Comparison of ENCODE assay signal across 8 mouse cellular contexts in genomic region chr19:32487595-32488255, GRCm38 (mm10). TPM values are rescaled to one million over a fixed set of nuclear protein-coding genes. Genes with fewer than 3 reads are reported as not detected.
DNase-seq lines count a peak whose midpoint lies in the region; ATAC-seq and TF ChIP-seq lines count a peak whose summit lies in the region.

No protein-coding gene starts in this region.

- 54% methylated on average over 8 of the region's 8 CpGs for WGBS in heart, embryonic 10.5 days
- WGBS in bone marrow, adult 2 months, result 51% methylated on average over 8 of the region's 8 CpGs
- WGBS in hindbrain, embryonic 12.5 days, result 86% methylated on average over 8 of the region's 8 CpGs

- H3K4me2 ChIP-seq in hindbrain, embryonic 12.5 days (replicated peaks), result peak overlapping the region; percentile 76; the same call in 1 of the 2 replicates

- no peak overlapping the region for H3K9ac ChIP-seq in hindbrain, embryonic 12.5 days

- no peak for ATAC-seq in hindbrain, embryonic 12.5 days (ENCODE audit: low FRiP score)
- ATAC-seq in megakaryocyte-erythroid progenitor cell, adult 5-6 weeks (replicated peaks; ENCODE audit: low FRiP score, low TSS enrichment, poor library complexity, severe bottlenecking), result 0 out of 2 replicates have a peak, but pooled peaks have one; percentile 31

- no peak for DNase-seq in heart, embryonic 10.5 days (ENCODE audit: low spot score)
- DNase-seq in heart, adult 11 months, result no peak
- no peak for DNase-seq in gastrocnemius, postnatal 14 days
- DNase-seq in gastrocnemius, adult 2 months, result no peak
- no peak for DNase-seq in cerebellum, postnatal 10 days

- TF ChIP-seq POLR2A in bone marrow, adult 2 months (IDR thresholded peaks at IDR 0.05; ENCODE audit: borderline replicate concordance, control insufficient read depth, low read depth, low read length), result no peak

- H3K4me3 ChIP-seq in heart, embryonic 10.5 days, result peak overlapping the region; percentile 83
- H3K4me3 ChIP-seq in bone marrow, adult 2 months (replicated peaks; ENCODE audit: control insufficient read depth, low read depth, low read length), result peak overlapping the region; percentile 87
- peak overlapping the region; percentile 70; the same call in 1 of the 2 replicates for H3K4me3 ChIP-seq in hindbrain, embryonic 12.5 days
- no peak overlapping the region for H3K4me3 ChIP-seq in gastrocnemius, adult 2 months

- no peaks in the 10 kb centered on the region for H3K9me3 ChIP-seq in heart, embryonic 10.5 days
- H3K9me3 ChIP-seq in hindbrain, embryonic 12.5 days (replicated peaks), result no peaks in the 10 kb centered on the region

- H3K27ac ChIP-seq in heart, embryonic 10.5 days, result no peak overlapping the region
- no peak overlapping the region; the same call in 1 of the 2 replicates for H3K27ac ChIP-seq in bone marrow, adult 2 months (ENCODE audit: control insufficient read depth, insufficient read depth, low read depth, low read length, poor library complexity)
- no peak overlapping the region for H3K27ac ChIP-seq in hindbrain, embryonic 12.5 days
- H3K27ac ChIP-seq in gastrocnemius, adult 2 months, result no peak overlapping the region

- no peaks in the 10 kb centered on the region for H3K27me3 ChIP-seq in heart, embryonic 10.5 days (ENCODE audit: insufficient read depth, poor library complexity, severe bottlenecking)
- H3K27me3 ChIP-seq in hindbrain, embryonic 12.5 days, result no peaks in the 10 kb centered on the region

- peaks cover 10% of the 10 kb centered on the region for H3K36me3 ChIP-seq in heart, embryonic 10.5 days
- 0 out of 2 replicates have a peak, but pooled peaks cover 5% of the 10 kb centered on the region for H3K36me3 ChIP-seq in hindbrain, embryonic 12.5 days

- intact Hi-C loops in gastrocnemius, postnatal 14 days (cut with DNase I; ENCODE audit: low total_unique reads), result no loop called here
- intact Hi-C loops in gastrocnemius, adult 2 months (cut with DNase I), result loop anchor here (2.0 to 10.0 kb wide), 4 partner anchors 100 to 515 kb away; partner anchors contain the start of gene Sgms1

- TF ChIP-seq CTCF in bone marrow, adult 2 months (IDR thresholded peaks at IDR 0.05; ENCODE audit: control insufficient read depth, insufficient read depth, low read length), result no peak
- TF ChIP-seq CTCF in gastrocnemius, adult 2 months (IDR thresholded peaks at IDR 0.05), result no peak

- peaks cover 19% of the 10 kb centered on the region for H3K4me1 ChIP-seq in heart, embryonic 10.5 days
- no peaks in the 10 kb centered on the region; the same call in 1 of the 2 replicates for H3K4me1 ChIP-seq in bone marrow, adult 2 months (ENCODE audit: control insufficient read depth, insufficient read depth, low read length)
- peaks cover 22% of the 10 kb centered on the region for H3K4me1 ChIP-seq in hindbrain, embryonic 12.5 days

RNA-seq across cellular contexts. Expression of gene Minpp1, which starts 2.2 kb away (rescaled TPM):
- polyA plus RNA-seq in heart, embryonic 10.5 days (2016; fragmentation: Nextera tagmentation; extraction: Ambion mirVana), result 75.0 and 85.1 TPM in 2 replicates
- 30.4 and 51.5 TPM in 2 replicates for polyA plus RNA-seq in bone marrow, adult 2 months (2011; ENCODE audit: insufficient read depth, insufficient read length, low replicate concordance, missing spikeins)
- polyA plus RNA-seq in hindbrain, embryonic 12.5 days (2016; fragmentation: Nextera tagmentation; extraction: Ambion mirVana), result 66.9 and 69.4 TPM in 2 replicates
- total RNA-seq in megakaryocyte-erythroid progenitor cell, adult 5-6 weeks (2014; fragmentation: Nextera tagmentation), result 239 and 247 TPM in 2 replicates
- total RNA-seq in megakaryocyte-erythroid progenitor cell, adult 5-6 weeks (2017), result 192 and 210 TPM in 2 replicates
- total RNA-seq in gastrocnemius, postnatal 14 days (2021), result 10 to 100 TPM; 17.1 to 21.1 TPM
- total RNA-seq in gastrocnemius, adult 2 months (2021), result 10 to 100 TPM; 14.4 to 14.6 TPM

RNA-seq across cellular contexts. Expression of gene Rpl9-ps6, which starts 21.3 kb away (rescaled TPM):
- 47.9 and 55.7 TPM in 2 replicates for polyA plus RNA-seq in heart, embryonic 10.5 days (2016; fragmentation: Nextera tagmentation; extraction: Ambion mirVana)
- polyA plus RNA-seq in bone marrow, adult 2 months (2011; ENCODE audit: insufficient read depth, insufficient read length, low replicate concordance, missing spikeins), result 920 and 2,064 TPM in 2 replicates
- polyA plus RNA-seq in hindbrain, embryonic 12.5 days (2016; fragmentation: Nextera tagmentation; extraction: Ambion mirVana), result 64.5 and 71.5 TPM in 2 replicates
- 149 and 176 TPM in 2 replicates for total RNA-seq in megakaryocyte-erythroid progenitor cell, adult 5-6 weeks (2014; fragmentation: Nextera tagmentation)
- total RNA-seq in megakaryocyte-erythroid progenitor cell, adult 5-6 weeks (2017), result 113 and 151 TPM in 2 replicates
- total RNA-seq in gastrocnemius, postnatal 14 days (2021), result 10 to 100 TPM; 27.7 to 28.4 TPM
- 10 to 100 TPM; 27.1 to 36.4 TPM for total RNA-seq in gastrocnemius, adult 2 months (2021)

Comparison
In these comparisons a context has a peak if more than half of its experiments do, and no peak if none do; other contexts are left out.
1. RNA of gene Minpp1, which starts 2.2 kb away (total RNA-seq): 192 to 247 TPM in megakaryocyte-erythroid progenitor cell, adult 5-6 weeks; 17.1 to 21.1 TPM in gastrocnemius, postnatal 14 days and 14.4 to 14.6 TPM in gastrocnemius, adult 2 months; every median in the first group is over 4 times any median in the second.